Mouse (Mus musculus) retina, adult 2 months (tissue): ENCODE data around the gene Prss56.

ENCODE experiments used
- DNase-seq: peaks from one replicate; pipeline ENCODE4 v3.0.0-alpha.2; 2012; ENCODE audit warnings: low read depth, low spot score

Gene Prss56

DNA sequence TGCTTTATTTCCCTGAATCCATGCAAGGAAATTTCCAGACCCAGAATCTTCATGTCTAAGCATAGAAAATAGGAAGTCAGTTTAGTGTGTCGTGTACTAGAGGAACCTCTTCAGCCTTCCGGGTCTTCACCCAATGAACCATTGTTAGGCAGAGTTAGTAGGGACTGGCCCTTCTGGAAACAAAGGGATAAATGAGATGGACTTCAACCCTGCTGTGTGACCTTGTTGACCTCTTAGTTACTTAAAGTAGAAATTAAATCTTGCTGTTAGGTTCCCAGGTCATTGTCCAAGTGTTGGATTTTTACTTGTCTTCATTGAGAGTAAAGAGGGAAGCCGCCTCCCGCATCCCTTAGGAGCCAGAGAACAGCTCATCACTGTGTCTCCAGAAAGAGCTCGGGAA lies 47.5 kb downstream of the Prss56 start:
- no peak for DNase-seq

DNA sequence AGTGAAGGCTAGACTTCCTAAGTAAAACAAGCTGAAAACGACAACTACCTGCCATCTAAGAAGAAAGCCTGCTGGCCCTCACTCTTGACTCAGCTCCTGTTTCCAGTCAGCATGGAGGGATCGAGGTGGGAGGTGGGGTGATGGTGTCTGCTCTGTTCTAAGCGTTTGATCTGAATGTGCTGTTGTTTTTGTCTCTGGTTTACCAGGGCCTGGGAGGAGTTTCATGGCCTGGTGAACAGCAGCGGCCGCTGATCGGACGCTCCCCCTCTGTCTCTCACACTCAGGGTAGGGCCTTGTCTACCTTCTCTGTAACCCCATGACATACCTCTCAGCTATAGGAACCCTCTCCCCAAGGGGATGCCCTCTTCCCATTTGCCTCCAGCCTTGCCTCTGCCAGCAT lies 49.1 kb downstream of the Prss56 start:
- DNase-seq: no peak
